Mouse (Mus musculus) forebrain, embryonic 14.5 days (tissue): ENCODE results near the gene Smim26. TPM values are rescaled to one million over a fixed set of nuclear protein-coding genes. Genes with fewer than 3 reads are reported as not detected.

ENCODE experiments used
- ATAC-seq: fragments of 200-750 bp; cut with Nextera tagmentation; 2 replicates; pipeline ENCODE4 v1.8.0; 2017; ENCODE audit warnings: mild to moderate bottlenecking, moderate library complexity
- DNase-seq: peaks from one replicate; pipeline ENCODE4 v3.0.0-alpha.2; 2015; ENCODE audit warnings: low spot score
- H3K27ac ChIP-seq: fragments of 300-500 bp; sonication (generic); 2 replicates; pipeline ENCODE4 v1.5.1; 2014; ENCODE audit warnings: low read depth, mild to moderate bottlenecking, control low read depth, low read length, moderate library complexity
- H3K27me3 ChIP-seq: fragments of 300-500 bp; sonication (generic); replicated peaks from 2 replicates; pipeline ENCODE4 v1.6.1; 2014; ENCODE audit warnings: low read length, control low read depth, mixed read lengths; ENCODE audit not compliant: control insufficient read depth, insufficient read depth
- H3K36me3 ChIP-seq: fragments of 300-500 bp; sonication (generic); 2 replicates; pipeline ENCODE4 v1.6.1; 2014; ENCODE audit warnings: low read length, control low read depth; ENCODE audit not compliant: control insufficient read depth, insufficient read depth
- H3K4me1 ChIP-seq: fragments of 300-500 bp; sonication (generic); 2 replicates; pipeline ENCODE4 v1.6.1; 2014; ENCODE audit warnings: antibody characterized with exemption, low read length, control low read depth; ENCODE audit not compliant: control insufficient read depth, insufficient read depth
- H3K4me2 ChIP-seq: fragments of 300-500 bp; sonication (generic); 2 replicates; pipeline ENCODE4 v1.6.1; 2014; ENCODE audit warnings: mild to moderate bottlenecking, control low read depth, low read length
- H3K4me3 ChIP-seq: fragments of 300-500 bp; sonication (generic); 2 replicates; pipeline ENCODE4 v1.5.1; 2014; ENCODE audit warnings: low read depth, low read length, control low read depth
- H3K9ac ChIP-seq: fragments of 300-500 bp; sonication (generic); 2 replicates; pipeline ENCODE4 v1.6.1; 2014; ENCODE audit warnings: mild to moderate bottlenecking, low read length, control low read depth, moderate library complexity
- H3K9me3 ChIP-seq: fragments of 300-500 bp; sonication (generic); replicated peaks from 2 replicates; pipeline ENCODE4 v1.6.1; 2016; ENCODE audit warnings: low read length, control low read depth, mixed read lengths; ENCODE audit not compliant: control insufficient read depth
- WGBS: fragments of 180-500 bp; shearing (Covaris S2); extraction: QIAGEN DNeasy Blood & Tissue Kit; methylation state at CpG from one replicate; pipeline ENCODE4 v1.1.7; 2014; 5-methylcytosine and 5-hydroxymethylcytosine counted together
- polyA plus RNA-seq: library from polyadenylated mRNA; unstranded; fragments of >200 nt; fragmentation: Nextera tagmentation; extraction: Ambion mirVana; gene quantifications from 2 replicates; pipeline ENCODE4 v1.2.1, GENCODE M21; 2014

Gene Smim26
- polyA plus RNA-seq, result 45.8 and 59.0 TPM in 2 replicates

DNA sequence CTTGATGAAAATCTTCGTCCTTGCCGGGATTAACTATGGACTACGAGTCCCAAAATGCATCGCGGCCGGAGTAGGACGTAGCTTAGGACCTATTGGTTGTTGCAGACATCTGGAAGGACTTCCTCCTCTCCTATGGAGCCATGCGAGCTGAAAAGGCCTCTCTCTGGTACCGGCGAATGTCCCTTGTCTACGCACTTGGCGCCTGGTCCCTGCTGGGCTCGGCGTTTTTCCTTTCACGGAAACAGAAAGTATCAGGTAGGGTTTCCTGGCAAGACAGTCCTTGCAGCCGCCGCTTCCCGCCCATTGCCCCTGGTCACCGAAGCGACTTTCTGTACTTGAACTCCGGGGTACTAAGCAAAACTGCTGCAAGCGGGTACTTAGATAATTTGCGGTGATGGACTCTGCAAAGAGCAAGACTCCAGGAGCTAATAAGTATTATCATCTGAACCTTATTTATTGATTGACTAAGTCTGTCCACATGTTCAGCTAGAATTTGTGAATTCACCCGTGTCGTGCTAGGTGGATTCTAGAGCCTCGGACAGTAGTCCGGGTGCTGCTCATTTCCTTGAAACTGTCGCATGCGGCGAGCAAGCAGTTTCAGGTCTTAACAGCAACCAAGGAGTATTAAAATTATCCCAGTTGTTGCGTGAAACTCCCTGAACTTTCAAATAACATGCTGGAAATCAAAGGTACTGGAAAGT, at the start of gene Smim26:
Gene Smim26, plus strand, starts transcription at position 104 of the 701 bp plus-strand sequence.
- H3K4me2 ChIP-seq, result peak within 1 kb of the TSS; percentile 64
- WGBS, result 1% methylated on average over 31 of the region's 31 CpGs
- peaks cover 6% of the 10 kb centered on the region; the same call in 1 of the 2 replicates for H3K36me3 ChIP-seq
- ATAC-seq, result peak; percentile 99
- DNase-seq, result peak; percentile 93
- no peaks in the 10 kb centered on the region for H3K27me3 ChIP-seq
- no peak within 1 kb of the TSS for H3K27ac ChIP-seq
- H3K9me3 ChIP-seq, result no peaks in the 10 kb centered on the region
- H3K4me1 ChIP-seq, result peaks cover 3% of the 10 kb centered on the region; the same call in 1 of the 2 replicates
- peak within 1 kb of the TSS; percentile 48 for H3K4me3 ChIP-seq
- H3K9ac ChIP-seq, result peak within 1 kb of the TSS; percentile 66

DNA sequence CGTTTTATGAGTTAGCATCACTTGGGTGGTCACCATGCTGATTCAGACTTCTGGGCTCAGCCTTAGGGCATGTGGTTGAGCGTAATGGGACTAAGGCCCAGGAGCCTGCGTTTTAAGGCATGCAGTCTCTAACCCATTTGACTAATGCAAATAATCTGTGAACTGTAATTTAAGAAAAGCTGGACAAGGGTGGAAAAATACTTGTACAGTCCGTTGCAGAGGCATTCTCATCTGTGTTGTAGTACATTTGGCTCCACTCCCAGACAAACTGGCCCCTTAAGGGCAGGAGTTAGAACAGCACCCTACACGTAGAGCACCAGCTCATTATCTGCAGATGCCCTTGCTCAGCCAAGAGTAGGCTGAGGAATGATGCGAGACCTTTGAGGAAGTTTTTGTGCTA, 49.2 kb upstream of the Smim26 start:
- no peaks in the 10 kb centered on the region for H3K27me3 ChIP-seq
- H3K4me1 ChIP-seq, result peaks cover 2% of the 10 kb centered on the region; the same call in 1 of the 2 replicates
- H3K4me2 ChIP-seq, result no peak overlapping the region
- no peak for DNase-seq
- no peak for ATAC-seq
- no peak overlapping the region for H3K27ac ChIP-seq
- peaks cover 70% of the 10 kb centered on the region for H3K36me3 ChIP-seq
- no peak overlapping the region for H3K4me3 ChIP-seq
- H3K9me3 ChIP-seq, result no peaks in the 10 kb centered on the region
- WGBS, result 80% methylated on average over 6 of the region's 6 CpGs
- no peak overlapping the region for H3K9ac ChIP-seq

DNA sequence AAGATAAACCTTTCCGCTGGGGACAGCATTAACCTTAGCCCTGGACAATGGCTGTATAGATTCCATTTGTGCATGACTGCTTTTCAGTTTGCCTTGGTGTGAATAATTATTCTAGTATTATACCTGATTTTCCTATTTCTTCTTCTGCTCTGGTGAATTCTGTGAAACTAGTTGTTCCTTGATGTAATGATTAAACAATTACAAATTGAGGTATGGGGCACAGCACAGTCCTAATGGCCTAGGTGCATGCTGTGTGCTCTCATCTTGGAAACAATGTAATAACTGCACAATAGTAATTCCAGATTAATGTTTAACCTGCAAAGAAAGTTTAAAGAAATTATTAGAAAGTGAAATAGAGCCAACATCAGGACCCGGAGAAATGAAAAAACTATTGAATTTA, 48.8 kb upstream of the Smim26 start:
- no peaks in the 10 kb centered on the region for H3K27me3 ChIP-seq
- H3K4me3 ChIP-seq, result no peak overlapping the region
- H3K36me3 ChIP-seq, result peaks cover 66% of the 10 kb centered on the region
- DNase-seq (no peak), ATAC-seq (no peak)
- no peaks in the 10 kb centered on the region for H3K9me3 ChIP-seq
- no peak overlapping the region for H3K9ac ChIP-seq
- 87% methylated on average over 2 of the region's 2 CpGs for WGBS
- no peak overlapping the region for H3K27ac ChIP-seq
- no peak overlapping the region for H3K4me2 ChIP-seq
- H3K4me1 ChIP-seq, result peaks cover 2% of the 10 kb centered on the region; the same call in 1 of the 2 replicates

GRCm38 (mm10) chr2:144545481-144545880, 48.4 kb upstream of the Smim26 start:
- Histone ChIP-seq H3K36me3 (peaks cover 62% of the 10 kb centered on the region), H3K27ac (no peak overlapping the region), H3K4me3 (no peak overlapping the region), H3K4me2 (no peak overlapping the region), H3K4me1 (peaks cover 2% of the 10 kb centered on the region; the same call in 1 of the 2 replicates), H3K9ac (no peak overlapping the region), H3K27me3 (no peaks in the 10 kb centered on the region), H3K9me3 (no peaks in the 10 kb centered on the region)
- DNase-seq (no peak), ATAC-seq (no peak)
- 63% methylated on average over 1 of the region's 1 CpGs for WGBS

GRCm38 (mm10) chr2:144547559-144547958, 46.3 kb upstream of the Smim26 start:
- Histone ChIP-seq H3K27me3 (no peaks in the 10 kb centered on the region), H3K9ac (no peak overlapping the region), H3K9me3 (no peaks in the 10 kb centered on the region), H3K4me2 (no peak overlapping the region), H3K4me1 (peaks cover 2% of the 10 kb centered on the region; the same call in 1 of the 2 replicates), H3K27ac (no peak overlapping the region), H3K36me3 (peaks cover 49% of the 10 kb centered on the region), H3K4me3 (no peak overlapping the region)
- DNase-seq (no peak), ATAC-seq (no peak)
- 71% methylated on average over 4 of the region's 4 CpGs for WGBS

DNA sequence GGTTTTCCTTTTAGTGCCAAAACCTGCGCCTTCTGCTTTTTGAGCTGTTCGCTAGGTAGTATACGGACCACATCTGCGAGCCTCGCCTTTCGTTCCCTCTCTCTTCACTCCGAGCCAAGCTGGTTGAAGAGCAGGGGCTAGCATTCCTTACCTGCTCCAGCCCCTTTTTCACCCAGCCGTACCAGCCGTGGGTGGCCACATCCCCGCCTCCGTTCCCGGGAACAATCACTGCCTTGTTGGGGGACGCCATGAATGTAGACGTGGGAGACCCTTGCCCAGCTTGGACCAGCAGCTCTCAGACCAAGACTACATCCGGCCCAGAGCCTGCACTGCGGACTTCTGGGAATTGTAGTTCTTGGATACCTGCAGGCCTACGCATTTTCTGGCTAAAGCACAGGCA, 43.3 kb upstream of the Smim26 start, which contains the start of gene Rbbp9:
Gene Rbbp9, minus strand, starts transcription at position 341 of the 400 bp plus-strand sequence.
- Histone ChIP-seq H3K9me3 (no peaks in the 10 kb centered on the region), H3K4me3 (peak within 1 kb of the TSS; percentile 70), H3K4me2 (peak within 1 kb of the TSS; percentile 61), H3K27me3 (no peaks in the 10 kb centered on the region), H3K36me3 (peaks cover 23% of the 10 kb centered on the region), H3K4me1 (peaks cover 2% of the 10 kb centered on the region; the same call in 1 of the 2 replicates), H3K27ac (peak within 1 kb of the TSS; percentile 72; the same call in 1 of the 2 replicates), H3K9ac (peak within 1 kb of the TSS; percentile 85)
- ATAC-seq, result peak; percentile 98
- WGBS, result under 1% methylated on average over 17 of the region's 17 CpGs
- DNase-seq, result peak; percentile 92

- 92% methylated on average over 3 of the region's 3 CpGs for WGBS
- no peak for ATAC-seq
- H3K4me1 ChIP-seq, result peaks cover 6% of the 10 kb centered on the region; the same call in 1 of the 2 replicates
Observed at GRCm38 (mm10) chr2:144553905-144554304, 39.9 kb upstream of the Smim26 start.

GRCm38 (mm10) chr2:144555286-144555819, 38.5 kb upstream of the Smim26 start:
- Histone ChIP-seq H3K4me1 (peaks cover 4% of the 10 kb centered on the region; the same call in 1 of the 2 replicates), H3K27me3 (no peaks in the 10 kb centered on the region), H3K36me3 (peaks cover 5% of the 10 kb centered on the region; the same call in 1 of the 2 replicates), H3K4me2 (peak overlapping the region; percentile 64), H3K4me3 (peak overlapping the region; percentile 64), H3K9ac (peak overlapping the region; percentile 65), H3K9me3 (no peaks in the 10 kb centered on the region), H3K27ac (peak overlapping the region; percentile 75)
- DNase-seq (peak; percentile 24), ATAC-seq (peak; percentile 4; the same call in 1 of the 2 replicates)
- WGBS, result 4% methylated on average over 14 of the region's 14 CpGs

More at GRCm38 (mm10) chr2:144553905-144554304, 39.9 kb upstream of the Smim26 start:
- Histone ChIP-seq H3K4me2 (no peak overlapping the region), H3K4me3 (no peak overlapping the region), H3K27ac (no peak overlapping the region), H3K27me3 (no peaks in the 10 kb centered on the region), H3K36me3 (no peaks in the 10 kb centered on the region), H3K9me3 (no peaks in the 10 kb centered on the region), H3K9ac (no peak overlapping the region)
- no peak for DNase-seq
